Mouse (Mus musculus): ENCODE results near the gene Ythdc1.
"Not testable (repeated sequence)": the region's sequence is repeated elsewhere in the genome, so short reads cannot be mapped to it uniquely, and the experiment has no call there.

Ythdc1 gene

DNA sequence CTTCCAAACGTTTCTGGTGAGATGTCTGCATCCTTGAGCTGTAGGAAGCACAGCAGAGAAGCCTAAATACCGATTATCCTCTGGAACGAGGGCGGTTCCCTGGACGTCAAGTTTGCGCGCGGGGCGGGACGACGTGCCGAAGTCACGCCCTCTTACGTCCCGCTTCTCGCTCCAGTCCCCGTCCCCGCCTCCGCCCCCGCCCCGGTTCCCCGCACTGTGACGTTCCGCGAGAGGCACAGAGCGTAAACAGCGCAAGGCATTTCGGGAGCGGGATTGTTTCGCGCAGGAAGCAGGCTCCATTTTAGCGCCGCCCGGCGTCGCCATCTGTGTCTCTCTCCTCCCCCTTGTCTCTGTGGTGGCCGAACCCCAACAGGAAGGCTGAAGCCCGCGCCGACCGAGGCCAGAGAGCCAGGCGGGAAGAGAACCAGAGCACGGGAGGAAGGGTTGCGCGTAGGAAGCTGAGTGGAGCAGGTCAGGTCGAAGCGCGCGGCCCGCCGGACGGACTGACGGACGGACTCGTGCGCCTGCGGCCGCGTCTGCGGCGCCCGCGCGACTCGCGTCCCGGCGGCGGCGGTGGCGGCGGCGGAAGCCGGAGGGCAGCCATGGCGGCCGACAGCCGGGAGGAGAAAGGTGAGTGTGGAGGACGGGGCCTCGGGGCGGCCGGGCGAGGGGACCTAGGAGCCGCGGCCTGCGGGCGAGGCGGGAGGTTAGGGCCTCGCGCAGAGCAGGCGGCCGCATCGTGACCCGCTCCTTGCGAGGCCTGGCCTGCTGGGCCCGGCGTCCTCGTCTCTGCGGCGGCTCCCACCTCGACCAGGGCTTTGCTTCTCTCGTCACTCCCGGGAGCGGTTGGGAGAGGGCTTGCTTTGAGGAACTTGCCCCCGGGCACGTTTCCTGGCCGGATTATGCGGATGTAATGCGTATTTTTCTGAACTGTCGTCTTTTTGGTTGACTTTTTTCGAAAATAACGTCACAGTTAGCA is at the start of gene Ythdc1:
Gene Ythdc1 (plus strand): TSS at position 260 of the 979 bp plus-strand sequence.
- peak; percentile 86 to 90 for DNase-seq (ENCODE audit: low read depth in 2 of 2, low spot score in 2 of 2)

DNA sequence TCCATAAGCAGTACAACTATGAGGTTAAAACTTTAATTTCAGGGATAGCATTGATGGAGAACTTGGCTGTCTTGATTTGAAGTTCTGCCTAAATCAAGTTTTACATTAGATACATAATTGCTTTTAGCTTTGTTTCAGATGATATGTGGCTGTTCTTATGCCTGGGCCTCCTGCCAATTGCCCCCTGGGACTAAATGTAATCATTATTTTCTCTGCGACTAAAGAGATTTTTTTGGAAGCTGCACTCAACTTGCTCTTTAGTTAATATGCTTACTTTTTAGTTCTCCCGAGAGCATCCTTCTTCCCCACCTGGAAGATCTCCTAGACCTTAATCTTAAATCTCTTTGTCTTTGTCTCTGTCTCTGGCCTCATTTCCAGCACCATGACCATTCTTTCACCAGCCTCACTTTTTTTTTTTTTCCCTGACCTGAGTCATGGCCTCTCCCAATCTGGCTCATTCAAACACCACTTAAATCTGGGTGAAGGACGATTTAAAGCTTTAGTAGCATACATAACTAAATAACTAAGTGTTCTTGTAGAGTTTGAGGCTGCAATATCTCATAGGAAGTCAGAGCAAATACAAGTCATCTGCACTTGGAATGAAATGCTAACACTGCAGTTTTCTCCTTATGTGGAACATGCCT is 34.9 kb upstream of the Ythdc1 start:
- DNase-seq (ENCODE audit: low read depth in 2 of 2, low spot score in 2 of 2) = no peak

GRCm38 (mm10) chr5:86771010-86771409 is 33.0 kb upstream of the Ythdc1 start:
- DNase-seq (ENCODE audit: low read depth in 2 of 2, low spot score in 2 of 2) = no peak

DNA sequence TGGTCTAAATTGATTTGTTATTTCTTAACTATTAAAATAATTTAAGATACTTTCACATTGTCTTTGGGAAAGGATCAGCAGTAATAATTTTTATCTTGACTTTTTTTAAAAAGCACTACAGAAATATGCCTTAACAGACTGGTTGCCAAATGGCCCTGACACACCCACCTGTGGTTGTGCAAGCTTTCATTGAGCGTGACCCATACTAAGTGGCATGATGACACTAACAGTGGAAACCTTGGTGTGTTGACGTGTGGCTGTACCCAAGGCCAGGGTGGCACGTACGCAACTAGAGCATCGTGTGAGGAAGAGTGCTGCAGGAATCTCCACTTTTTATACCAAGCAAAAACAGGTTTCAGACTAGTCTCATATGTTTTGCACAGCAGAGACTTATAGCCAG is 27.1 kb upstream of the Ythdc1 start:
- DNase-seq (ENCODE audit: low read depth in 2 of 2, low spot score in 2 of 2) = no peak

DNA sequence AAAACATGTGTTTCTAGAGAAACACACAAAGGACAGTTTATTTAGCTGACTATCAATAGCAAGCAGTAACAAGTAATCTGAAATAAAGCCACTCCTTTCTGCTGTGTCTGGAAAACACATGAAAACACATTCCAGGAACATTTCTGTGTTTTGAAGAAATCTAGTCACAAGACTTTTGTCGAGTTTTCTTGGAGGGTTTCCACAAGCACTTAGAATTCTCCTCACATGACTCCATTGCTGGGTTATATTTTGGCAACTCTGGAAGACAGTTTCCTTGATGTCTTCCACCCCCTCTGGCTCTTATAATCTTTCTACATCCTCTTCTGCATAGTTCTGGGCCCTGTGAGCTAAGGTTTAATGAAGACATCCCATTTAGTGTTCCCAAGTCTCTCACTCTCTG is 25.6 kb upstream of the Ythdc1 start:
- no peak for DNase-seq (ENCODE audit: low read depth in 2 of 2, low spot score in 2 of 2)

- DNase-seq (ENCODE audit: low read depth in 2 of 2, low spot score in 2 of 2) = no peak
These were observed 21.0 kb upstream of the Ythdc1 start for GRCm38 (mm10) chr5:86783059-86783458.

- no peak for DNase-seq (ENCODE audit: low read depth in 2 of 2, low spot score in 2 of 2)
These were observed 19.8 kb upstream of the Ythdc1 start for GRCm38 (mm10) chr5:86784205-86784604.

DNA sequence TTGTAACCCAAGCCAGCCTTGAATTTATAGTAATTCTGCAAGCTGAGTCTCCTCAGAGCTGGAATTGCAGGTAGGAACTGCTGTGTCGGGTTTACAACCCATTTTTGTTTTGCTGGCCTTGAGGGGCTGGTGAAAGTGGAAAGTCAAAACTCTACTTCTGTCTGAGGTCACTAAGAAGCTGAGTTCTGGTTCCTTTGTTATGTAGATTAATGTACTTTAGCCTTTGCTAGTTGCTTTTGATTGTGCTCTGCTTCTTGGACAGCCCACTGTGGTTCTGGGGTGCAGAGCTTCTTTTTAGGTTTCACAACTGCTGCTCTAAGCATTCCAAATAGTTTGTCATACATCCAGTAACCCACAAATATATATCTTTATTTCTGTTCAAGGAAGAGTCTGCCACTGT is 17.2 kb upstream of the Ythdc1 start:
- no peak for DNase-seq (ENCODE audit: low read depth in 2 of 2, low spot score in 2 of 2)

- no peak for DNase-seq (ENCODE audit: low read depth in 2 of 2, low spot score in 2 of 2)
These were observed 14.1 kb upstream of the Ythdc1 start for GRCm38 (mm10) chr5:86789954-86790353.

DNA sequence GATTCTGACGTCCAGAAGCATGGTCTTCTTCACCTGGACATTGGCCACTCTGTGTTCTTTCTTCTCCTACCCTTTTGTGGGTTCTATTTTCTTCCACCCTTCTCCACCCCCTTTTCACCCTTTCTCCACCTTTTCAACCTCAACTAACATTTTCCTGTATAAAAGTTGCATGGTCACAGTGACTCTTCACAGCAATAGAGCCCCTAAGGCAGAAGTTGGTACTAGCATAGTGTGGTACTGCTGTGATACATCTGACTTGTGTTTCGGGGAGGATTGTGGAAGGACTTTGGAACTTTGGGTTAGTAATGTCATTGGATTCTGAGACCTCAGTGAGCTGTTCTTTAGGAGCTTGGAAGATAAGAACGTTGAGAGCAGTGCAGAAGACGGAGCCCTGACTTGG is 11.8 kb upstream of the Ythdc1 start:
- no peak for DNase-seq (ENCODE audit: low read depth in 2 of 2, low spot score in 2 of 2)

GRCm38 (mm10) chr5:86792807-86793206 is 11.2 kb upstream of the Ythdc1 start:
- no peak for DNase-seq (ENCODE audit: low read depth in 2 of 2, low spot score in 2 of 2)

DNA sequence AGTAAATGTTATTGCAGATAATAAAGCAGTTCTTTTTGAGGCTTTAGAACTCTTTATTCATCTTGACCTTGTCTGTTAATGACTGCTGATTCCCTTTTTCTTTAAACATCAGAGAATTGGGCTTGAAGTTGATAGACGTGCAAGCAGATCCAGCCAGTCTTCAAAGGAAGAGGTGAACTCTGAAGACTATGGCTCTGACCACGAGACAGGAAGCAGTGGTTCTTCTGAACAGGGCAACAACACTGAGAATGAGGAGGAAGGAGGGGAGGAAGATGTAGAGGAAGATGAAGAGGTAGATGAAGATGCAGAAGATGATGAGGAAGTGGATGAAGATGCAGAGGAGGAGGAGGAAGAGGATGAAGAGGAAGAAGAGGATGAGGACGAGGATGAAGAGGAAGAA is 12.8 kb downstream of the Ythdc1 start:
- peak in 1 of 2 experiments; percentile 30 for DNase-seq (ENCODE audit: low read depth in 2 of 2, low spot score in 2 of 2)

DNA sequence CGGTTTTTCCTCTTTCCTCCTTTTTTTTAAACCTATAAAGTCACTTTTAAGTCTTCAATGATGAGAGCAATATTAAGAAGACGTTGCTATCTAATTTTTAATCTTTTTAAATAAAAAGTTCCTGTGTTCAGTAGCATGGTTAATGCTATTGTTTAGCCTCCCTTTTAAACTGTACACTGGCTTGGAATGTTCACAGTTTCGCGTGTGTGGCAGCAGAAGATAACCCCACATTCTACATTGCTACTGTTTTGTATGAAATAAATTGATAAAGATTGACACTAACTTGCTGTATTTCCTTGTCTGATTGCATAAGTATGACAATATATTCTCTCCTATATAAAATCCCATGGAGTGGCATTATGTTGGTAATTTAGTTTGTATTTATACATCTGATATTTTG is 32.4 kb downstream of the Ythdc1 start:
- DNase-seq (ENCODE audit: low read depth in 2 of 2, low spot score in 2 of 2) = not testable (repeated sequence)

DNA sequence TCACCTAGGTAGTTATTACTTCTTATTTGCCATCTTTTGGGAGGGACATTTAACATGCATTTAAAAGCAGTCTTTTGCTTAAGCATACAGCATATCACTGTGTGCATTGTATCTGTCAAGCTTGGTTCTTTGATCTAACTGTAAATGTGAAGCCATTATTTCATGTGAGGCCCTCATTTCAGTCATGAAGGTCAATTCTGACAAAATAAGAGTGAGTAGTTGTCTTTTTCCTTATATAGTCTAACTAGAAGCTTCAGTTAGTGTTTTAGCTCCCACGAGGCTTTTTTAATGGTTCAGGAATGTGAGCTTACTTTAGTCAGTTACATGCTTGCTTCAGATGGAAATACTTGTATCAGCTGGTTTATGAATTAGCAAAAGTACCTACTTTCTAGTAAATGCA is 34.1 kb downstream of the Ythdc1 start:
- no peak for DNase-seq (ENCODE audit: low read depth in 2 of 2, low spot score in 2 of 2)

- DNase-seq (ENCODE audit: low read depth in 2 of 2, low spot score in 2 of 2) = no peak
These were observed 35.5 kb downstream of the Ythdc1 start for GRCm38 (mm10) chr5:86839472-86839871.

- DNase-seq (ENCODE audit: low read depth in 2 of 2, low spot score in 2 of 2) = no peak
These were observed 36.2 kb downstream of the Ythdc1 start for GRCm38 (mm10) chr5:86840207-86840606.

GRCm38 (mm10) chr5:86841261-86841660 is 37.2 kb downstream of the Ythdc1 start:
- DNase-seq (ENCODE audit: low read depth in 2 of 2, low spot score in 2 of 2) = not testable (repeated sequence)

- no peak for DNase-seq (ENCODE audit: low read depth in 2 of 2, low spot score in 2 of 2)
These were observed 46.1 kb downstream of the Ythdc1 start for GRCm38 (mm10) chr5:86850104-86850503.

- DNase-seq (ENCODE audit: low read depth in 2 of 2, low spot score in 2 of 2) = no peak
These were observed 47.6 kb downstream of the Ythdc1 start for GRCm38 (mm10) chr5:86851658-86852057.

GRCm38 (mm10) chr5:86856505-86856904 is 52.5 kb downstream of the Ythdc1 start:
- DNase-seq (ENCODE audit: low read depth in 2 of 2, low spot score in 2 of 2) = not testable (repeated sequence)

DNA sequence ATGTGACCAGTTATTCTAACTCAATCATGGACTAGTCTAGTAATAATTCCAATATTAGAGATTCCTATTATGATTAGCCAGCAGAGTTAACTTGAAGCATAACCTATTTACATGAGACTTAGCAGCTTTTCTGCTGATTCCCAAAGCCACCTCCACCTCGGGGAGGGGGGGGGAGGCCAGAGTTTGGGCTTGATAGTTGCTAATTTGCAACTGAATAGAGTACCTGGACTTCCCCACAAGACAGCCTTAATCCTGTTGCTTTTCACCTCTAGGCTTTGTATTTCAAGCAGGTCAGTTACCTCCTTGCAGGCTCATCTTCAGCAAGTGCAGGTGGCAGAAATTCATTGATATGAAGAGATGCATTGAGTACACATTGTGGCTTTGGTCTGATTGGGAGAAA is 53.7 kb downstream of the Ythdc1 start:
- no peak for DNase-seq (ENCODE audit: low read depth in 2 of 2, low spot score in 2 of 2)

GRCm38 (mm10) chr5:86858336-86858735 is 54.3 kb downstream of the Ythdc1 start:
- DNase-seq (ENCODE audit: low read depth in 2 of 2, low spot score in 2 of 2) = no peak
